Comparison of ENCODE assay signal across 22 mouse cellular contexts in genomic region chr4:100915093-100915492, GRCm38 (mm10).
DNase-seq lines count a peak whose midpoint lies in the region; ATAC-seq and TF ChIP-seq lines count a peak whose summit lies in the region.
"Had no signal": no experiment of that assay in that cellular context is flagged by ENCODE, and none has a peak within 500 bp of the region (broad histone marks: within the 10 kb centered on the region; RNA-seq: fewer than 3 reads in every experiment).

No protein-coding gene starts in this region.

- H3K9me3 ChIP-seq in heart, embryonic 11.5 days (replicated peaks; ENCODE audit: control insufficient read depth, low read length), result no peaks in the 10 kb centered on the region
- no peaks in the 10 kb centered on the region for H3K9me3 ChIP-seq in heart, embryonic 14.5 days (ENCODE audit: control insufficient read depth, low read length)
- no peaks in the 10 kb centered on the region for H3K9me3 ChIP-seq in heart, postnatal 0 days (replicated peaks; ENCODE audit: control insufficient read depth, low read length)
- H3K9me3 ChIP-seq: embryonic facial prominence, embryonic 13.5 days; forebrain, embryonic 10.5 days; forebrain, embryonic 13.5 days; hindbrain, embryonic 12.5 days; hindbrain, embryonic 15.5 days had no signal

- H3K4me3 ChIP-seq in heart, embryonic 11.5 days (ENCODE audit: low read depth, low read length), result no peak overlapping the region
- H3K4me3 ChIP-seq in heart, adult 2 months, result no peak overlapping the region
- no peak overlapping the region for H3K4me3 ChIP-seq in heart, embryonic 14.5 days (ENCODE audit: control insufficient read depth in 1 of 2, insufficient read depth in 1 of 2, low read depth in 1 of 2, low read length in 2 of 2)
- H3K4me3 ChIP-seq in heart, postnatal 0 days (ENCODE audit: low read depth, low read length), result no peak overlapping the region
- H3K4me3 ChIP-seq: embryonic facial prominence, embryonic 13.5 days; forebrain, embryonic 10.5 days; forebrain, embryonic 13.5 days; hindbrain, embryonic 12.5 days; hindbrain, embryonic 15.5 days had no signal

- TF ChIP-seq EP300 in heart, adult 2 months (IDR thresholded peaks at IDR 0.05; ENCODE audit: insufficient read depth, low read depth, low read length), result no peak
- TF ChIP-seq EP300 in heart, postnatal 0 days (IDR thresholded peaks at IDR 0.05; ENCODE audit: low read depth), result no peak; the same call in 1 of the 2 replicates

- no peak for ATAC-seq in heart, embryonic 11.5 days (replicated peaks; ENCODE audit: insufficient number of reproducible peaks, low FRiP score, low TSS enrichment)
- no peak for ATAC-seq in heart, embryonic 14.5 days (ENCODE audit: insufficient number of reproducible peaks, insufficient read depth, low FRiP score, low read depth)
- ATAC-seq in heart, postnatal 0 days (ENCODE audit: insufficient read depth, low read depth), result peak; percentile 80
- ATAC-seq: CD4-positive, CD25-positive, alpha-beta regulatory T cell, adult 4 months; intestine, postnatal 0 days had no signal

- H3K79me2 ChIP-seq in heart, adult 2 months (replicated peaks; ENCODE audit: control insufficient read depth, insufficient read depth, low read length), result no peaks in the 10 kb centered on the region

- no peak for DNase-seq in heart, adult 2 months
- no peak for DNase-seq in heart, postnatal 4 days
- DNase-seq in heart, postnatal 0 days (ENCODE audit: low spot score), result peak; percentile 55
- no peak for DNase-seq in heart, postnatal 36 days
- DNase-seq: adrenal gland, adult 2 months; adrenal gland, postnatal 14 days; cerebellum, adult 11 months; cerebellum, adult 2 months; cerebellum, adult 9-11 months; cerebellum, postnatal 25 days; gastrocnemius, postnatal 10 days; gastrocnemius, postnatal 36 days; kidney, adult 2 months had no signal

- H3K4me1 ChIP-seq in heart, embryonic 11.5 days (ENCODE audit: control insufficient read depth, insufficient read depth, low read length), result peaks cover 30% of the 10 kb centered on the region
- peaks cover 2% of the 10 kb centered on the region; the same call in 1 of the 2 replicates for H3K4me1 ChIP-seq in heart, adult 2 months (ENCODE audit: control insufficient read depth, insufficient read depth, low read length)
- H3K4me1 ChIP-seq in heart, embryonic 14.5 days (ENCODE audit: control insufficient read depth in 2 of 2, insufficient read depth in 2 of 2, low read length in 2 of 2), result peaks cover 9 to 36% of the 10 kb centered on the region in 2 experiments
- peaks cover 17% of the 10 kb centered on the region for H3K4me1 ChIP-seq in heart, postnatal 0 days (ENCODE audit: control insufficient read depth, insufficient read depth)

- no peak for TF ChIP-seq POLR2A in heart, adult 2 months (IDR thresholded peaks at IDR 0.05; ENCODE audit: insufficient read depth, low read depth, low read length)

- TF ChIP-seq CTCF in heart, adult 2 months (IDR thresholded peaks at IDR 0.05), result no peak
- TF ChIP-seq CTCF in heart, postnatal 0 days (IDR thresholded peaks at IDR 0.05; ENCODE audit: low read depth), result no peak

- no peak overlapping the region for H3K9ac ChIP-seq in heart, embryonic 11.5 days (ENCODE audit: low read depth, low read length)
- H3K9ac ChIP-seq in heart, adult 2 months (ENCODE audit: low read depth, low read length), result no peak overlapping the region
- H3K9ac ChIP-seq in heart, embryonic 14.5 days (ENCODE audit: low read length), result no peak overlapping the region
- no peak overlapping the region for H3K9ac ChIP-seq in heart, postnatal 0 days (replicated peaks; ENCODE audit: low read depth, low read length)
- H3K9ac ChIP-seq: embryonic facial prominence, embryonic 13.5 days; forebrain, embryonic 13.5 days; hindbrain, embryonic 12.5 days; hindbrain, embryonic 15.5 days had no signal

- no peaks in the 10 kb centered on the region for H3K27me3 ChIP-seq in heart, embryonic 11.5 days (ENCODE audit: control insufficient read depth, insufficient read depth, low read length)
- no peaks in the 10 kb centered on the region for H3K27me3 ChIP-seq in heart, adult 2 months (ENCODE audit: control insufficient read depth, insufficient read depth, low read length)
- no peaks in the 10 kb centered on the region for H3K27me3 ChIP-seq in heart, embryonic 14.5 days (ENCODE audit: control insufficient read depth, insufficient read depth, low read length)
- no peaks in the 10 kb centered on the region for H3K27me3 ChIP-seq in heart, postnatal 0 days (ENCODE audit: control insufficient read depth, insufficient read depth, low read length)
- H3K27me3 ChIP-seq: embryonic facial prominence, embryonic 13.5 days; forebrain, embryonic 13.5 days; hindbrain, embryonic 12.5 days; hindbrain, embryonic 15.5 days had no signal

- WGBS in heart, embryonic 11.5 days (ENCODE audit: insufficient replicate concordance), result 41% methylated on average over 2 of the region's 2 CpGs
- 41% methylated on average over 2 of the region's 2 CpGs for WGBS in heart, adult 2 months
- 18% methylated on average over 2 of the region's 2 CpGs for WGBS in heart, embryonic 14.5 days
- 32% methylated on average over 2 of the region's 2 CpGs for WGBS in heart, postnatal 0 days

- intact Hi-C loops in heart, adult 2 months (cut with DNase I), result no loop called here
- intact Hi-C loops in heart, postnatal 36 days (cut with DNase I), result no loop called here

- peak overlapping the region; percentile 8; the same call in 1 of the 2 replicates for H3K4me2 ChIP-seq in heart, embryonic 11.5 days
- H3K4me2 ChIP-seq in heart, embryonic 14.5 days (ENCODE audit: low read length), result peak overlapping the region; percentile 43
- H3K4me2 ChIP-seq in heart, postnatal 0 days (ENCODE audit: low read depth, low read length), result no peak overlapping the region
- H3K4me2 ChIP-seq: embryonic facial prominence, embryonic 13.5 days; forebrain, embryonic 13.5 days; hindbrain, embryonic 12.5 days; hindbrain, embryonic 15.5 days had no signal

- 0 out of 2 replicates have a peak, but pooled peaks cover 4% of the 10 kb centered on the region for H3K36me3 ChIP-seq in heart, embryonic 11.5 days (ENCODE audit: control insufficient read depth, insufficient read depth, low read length)
- H3K36me3 ChIP-seq in heart, adult 2 months (ENCODE audit: control insufficient read depth, insufficient read depth, low read length), result no peaks in the 10 kb centered on the region
- H3K36me3 ChIP-seq in heart, embryonic 14.5 days (ENCODE audit: control insufficient read depth, insufficient read depth, low read length), result peaks cover 9% of the 10 kb centered on the region
- peaks cover 10% of the 10 kb centered on the region for H3K36me3 ChIP-seq in heart, postnatal 0 days (replicated peaks; ENCODE audit: control insufficient read depth, insufficient read depth, low read length)

- peak overlapping the region; percentile 71 for H3K27ac ChIP-seq in heart, embryonic 11.5 days (ENCODE audit: low read depth, low read length)
- H3K27ac ChIP-seq in heart, adult 2 months, result no peak overlapping the region
- H3K27ac ChIP-seq in heart, embryonic 14.5 days (replicated peaks in 1 of 2; ENCODE audit: control insufficient read depth in 1 of 2, insufficient read depth in 1 of 2, low read depth in 2 of 2, low read length in 2 of 2), result peak overlapping the region; percentile 87 to 90
- peak overlapping the region; percentile 88 for H3K27ac ChIP-seq in heart, postnatal 0 days (ENCODE audit: low read depth)
- H3K27ac ChIP-seq: embryonic facial prominence, embryonic 13.5 days; forebrain, embryonic 10.5 days; forebrain, embryonic 13.5 days; hindbrain, embryonic 12.5 days; hindbrain, embryonic 15.5 days had no signal
